Mouse (Mus musculus): ENCODE data around the gene Ucn2. TPM values are rescaled to one million over a fixed set of nuclear protein-coding genes. Genes with fewer than 3 reads are reported as not detected.
A peak's percentile ranks its signal among the peaks of the same experiment; 100 is the strongest.

Ucn2 gene
- polyA plus RNA-seq, 1 experiment from 2014 or later = not detected

GRCm38 (mm10) chr9:108976483-108976882 lies 9.3 kb upstream of the Ucn2 start:
- Histone ChIP-seq H3K36me3 (replicated peaks) (no peaks in the 10 kb centered on the region), H3K4me1 (no peaks in the 10 kb centered on the region), H3K9me3 (no peaks in the 10 kb centered on the region), H3K27ac (replicated peaks) (no peak overlapping the region), H3K4me3 (no peak overlapping the region), H3K27me3 (replicated peaks; ENCODE audit: low read depth, poor library complexity, severe bottlenecking) (no peaks in the 10 kb centered on the region)
- 87% methylated on average over 9 of the region's 9 CpGs for WGBS
- DNase-seq (ENCODE audit: low spot score) = no peak

- no peaks in the 10 kb centered on the region for H3K9me3 ChIP-seq
- H3K27me3 ChIP-seq (replicated peaks; ENCODE audit: low read depth, poor library complexity, severe bottlenecking) = no peaks in the 10 kb centered on the region
- no peak for DNase-seq (ENCODE audit: low spot score)
- no peaks in the 10 kb centered on the region for H3K36me3 ChIP-seq (replicated peaks)
- no peaks in the 10 kb centered on the region for H3K4me1 ChIP-seq
- H3K27ac ChIP-seq (replicated peaks) = no peak overlapping the region
- WGBS = 81% methylated on average over 7 of the region's 7 CpGs
- H3K4me3 ChIP-seq = no peak overlapping the region
Observed at GRCm38 (mm10) chr9:108977966-108978365, 7.8 kb upstream of the Ucn2 start.

GRCm38 (mm10) chr9:108982498-108982897 lies 3.3 kb upstream of the Ucn2 start:
- 86% methylated on average over 8 of the region's 8 CpGs for WGBS
- peaks cover 4% of the 10 kb centered on the region for H3K4me1 ChIP-seq
- no peak overlapping the region for H3K4me3 ChIP-seq
- no peaks in the 10 kb centered on the region for H3K9me3 ChIP-seq
- DNase-seq (ENCODE audit: low spot score) = no peak
- H3K36me3 ChIP-seq (replicated peaks) = no peaks in the 10 kb centered on the region
- no peak overlapping the region for H3K27ac ChIP-seq (replicated peaks)
- H3K27me3 ChIP-seq (replicated peaks; ENCODE audit: low read depth, poor library complexity, severe bottlenecking) = no peaks in the 10 kb centered on the region

- no peaks in the 10 kb centered on the region for H3K36me3 ChIP-seq (replicated peaks)
- no peak for DNase-seq (ENCODE audit: low spot score)
- no peaks in the 10 kb centered on the region for H3K27me3 ChIP-seq (replicated peaks; ENCODE audit: low read depth, poor library complexity, severe bottlenecking)
- peaks cover 11% of the 10 kb centered on the region for H3K4me1 ChIP-seq
- 83% methylated on average over 9 of the region's 9 CpGs for WGBS
- no peaks in the 10 kb centered on the region for H3K9me3 ChIP-seq
- no peak overlapping the region for H3K27ac ChIP-seq (replicated peaks)
- H3K4me3 ChIP-seq = no peak overlapping the region
Observed at GRCm38 (mm10) chr9:108983209-108983608, 2.6 kb upstream of the Ucn2 start.

- peak; percentile 44 for DNase-seq (ENCODE audit: low spot score)
- Histone ChIP-seq H3K9me3 (no peaks in the 10 kb centered on the region), H3K27ac (replicated peaks) (peak overlapping the region; percentile 37; the same call in 1 of the 2 replicates), H3K27me3 (replicated peaks; ENCODE audit: low read depth, poor library complexity, severe bottlenecking) (no peaks in the 10 kb centered on the region), H3K4me3 (peak overlapping the region; percentile 39), H3K4me1 (peaks cover 42% of the 10 kb centered on the region), H3K36me3 (replicated peaks) (no peaks in the 10 kb centered on the region)
- 23% methylated on average over 15 of the region's 15 CpGs for WGBS
Observed at GRCm38 (mm10) chr9:108987704-108988350, 2.0 kb downstream of the Ucn2 start.

GRCm38 (mm10) chr9:108989802-108990461 lies 4.1 kb downstream of the Ucn2 start:
- Histone ChIP-seq H3K27me3 (replicated peaks; ENCODE audit: low read depth, poor library complexity, severe bottlenecking) (no peaks in the 10 kb centered on the region), H3K27ac (replicated peaks) (peak overlapping the region; percentile 85), H3K9me3 (no peaks in the 10 kb centered on the region), H3K4me1 (peaks cover 48% of the 10 kb centered on the region), H3K4me3 (no peak overlapping the region), H3K36me3 (replicated peaks) (no peaks in the 10 kb centered on the region)
- 80% methylated on average over 4 of the region's 4 CpGs for WGBS
- no peak for DNase-seq (ENCODE audit: low spot score)

- Histone ChIP-seq H3K36me3 (replicated peaks) (no peaks in the 10 kb centered on the region), H3K27ac (replicated peaks) (peak overlapping the region; percentile 85), H3K9me3 (no peaks in the 10 kb centered on the region), H3K4me1 (peaks cover 53% of the 10 kb centered on the region), H3K27me3 (replicated peaks; ENCODE audit: low read depth, poor library complexity, severe bottlenecking) (no peaks in the 10 kb centered on the region), H3K4me3 (no peak overlapping the region)
- peak; percentile 58 for DNase-seq (ENCODE audit: low spot score)
- 52% methylated on average over 7 of the region's 7 CpGs for WGBS
Observed at GRCm38 (mm10) chr9:108990462-108990820, 4.6 kb downstream of the Ucn2 start.

GRCm38 (mm10) chr9:108991428-108992084 lies 5.7 kb downstream of the Ucn2 start, which contains the start of gene Pfkfb4:
Gene Pfkfb4, plus strand, starts transcription at chr9:108991778.
- peaks cover 65% of the 10 kb centered on the region for H3K4me1 ChIP-seq
- peak within 1 kb of the TSS; percentile 85 for H3K27ac ChIP-seq (replicated peaks)
- H3K4me3 ChIP-seq = peak within 1 kb of the TSS; percentile 71
- no peaks in the 10 kb centered on the region for H3K36me3 ChIP-seq (replicated peaks)
- WGBS = under 1% methylated on average over 31 of the region's 31 CpGs
- no peaks in the 10 kb centered on the region for H3K9me3 ChIP-seq
- DNase-seq (ENCODE audit: low spot score) = peak; percentile 97
- H3K27me3 ChIP-seq (replicated peaks; ENCODE audit: low read depth, poor library complexity, severe bottlenecking) = no peaks in the 10 kb centered on the region

GRCm38 (mm10) chr9:108992085-108992469 lies 6.3 kb downstream of the Ucn2 start:
- no peaks in the 10 kb centered on the region for H3K36me3 ChIP-seq (replicated peaks)
- H3K4me3 ChIP-seq = peak overlapping the region; percentile 71
- WGBS = 9% methylated on average over 18 of the region's 18 CpGs
- no peak for DNase-seq (ENCODE audit: low spot score)
- no peaks in the 10 kb centered on the region for H3K27me3 ChIP-seq (replicated peaks; ENCODE audit: low read depth, poor library complexity, severe bottlenecking)
- peaks cover 65% of the 10 kb centered on the region for H3K4me1 ChIP-seq
- peak overlapping the region; percentile 82 for H3K27ac ChIP-seq (replicated peaks)
- H3K9me3 ChIP-seq = no peaks in the 10 kb centered on the region

GRCm38 (mm10) chr9:108992620-108993361 lies 7.0 kb downstream of the Ucn2 start:
- H3K9me3 ChIP-seq = no peaks in the 10 kb centered on the region
- H3K4me3 ChIP-seq = peak overlapping the region; percentile 71
- peaks cover 59% of the 10 kb centered on the region for H3K4me1 ChIP-seq
- H3K27ac ChIP-seq (replicated peaks) = peak overlapping the region; percentile 82; the same call in 1 of the 2 replicates
- H3K36me3 ChIP-seq (replicated peaks) = no peaks in the 10 kb centered on the region
- 82% methylated on average over 9 of the region's 9 CpGs for WGBS
- DNase-seq (ENCODE audit: low spot score) = no peak
- H3K27me3 ChIP-seq (replicated peaks; ENCODE audit: low read depth, poor library complexity, severe bottlenecking) = no peaks in the 10 kb centered on the region

GRCm38 (mm10) chr9:108996411-108996810 lies 10.6 kb downstream of the Ucn2 start:
- Histone ChIP-seq H3K4me3 (no peak overlapping the region), H3K9me3 (no peaks in the 10 kb centered on the region), H3K27me3 (replicated peaks; ENCODE audit: low read depth, poor library complexity, severe bottlenecking) (no peaks in the 10 kb centered on the region), H3K4me1 (peaks cover 32% of the 10 kb centered on the region), H3K36me3 (replicated peaks) (no peaks in the 10 kb centered on the region), H3K27ac (replicated peaks) (no peak overlapping the region)
- 76% methylated on average over 9 of the region's 9 CpGs for WGBS
- no peak for DNase-seq (ENCODE audit: low spot score)

Measured in embryonic facial prominence, embryonic 10.5 days (tissue).